Mouse (Mus musculus) CD4-positive helper T cell, adult 2 months (primary cell): ENCODE measurements around the gene Krt90.

Experiments used
- DNase-seq: peaks from one replicate; pipeline ENCODE4 v3.0.0-alpha.2; 2012; ENCODE audit warnings: low read depth, missing footprints, low spot score

The Krt90 gene

GRCm38 (mm10) chr15:101562850-101563249 is at the start of gene Krt90:
Gene Krt90, minus strand, starts transcription at chr15:101562950.
- DNase-seq, result no peak

- DNase-seq, result no peak
These were observed 36.4 kb upstream of the Krt90 start for GRCm38 (mm10) chr15:101599123-101599522.

GRCm38 (mm10) chr15:101588216-101588615 is 25.5 kb upstream of the Krt90 start:
- no peak for DNase-seq

- DNase-seq, result no peak
These were observed 21.7 kb upstream of the Krt90 start for GRCm38 (mm10) chr15:101584456-101584855.

- no peak for DNase-seq
These were observed 20.6 kb upstream of the Krt90 start for GRCm38 (mm10) chr15:101583211-101583965.

GRCm38 (mm10) chr15:101581701-101582100 is 19.0 kb upstream of the Krt90 start:
- no peak for DNase-seq

- DNase-seq, result no peak
These were observed 12.8 kb upstream of the Krt90 start for GRCm38 (mm10) chr15:101575506-101575905.

- DNase-seq, result no peak
These were observed 11.1 kb upstream of the Krt90 start, which contains the start of gene Krt75 for GRCm38 (mm10) chr15:101573796-101574345. Gene Krt75, minus strand, starts transcription at chr15:101573904.

GRCm38 (mm10) chr15:101567780-101568179 is 5.0 kb upstream of the Krt90 start:
- DNase-seq, result no peak

- DNase-seq, result no peak
These were observed 4.6 kb downstream of the Krt90 start for GRCm38 (mm10) chr15:101558034-101558646.

- no peak for DNase-seq
These were observed 9.6 kb downstream of the Krt90 start for GRCm38 (mm10) chr15:101553169-101553568.

GRCm38 (mm10) chr15:101552188-101552587 is 10.6 kb downstream of the Krt90 start:
- no peak for DNase-seq

- DNase-seq, result no peak
These were observed 12.2 kb downstream of the Krt90 start, which contains the start of gene Krt82 for GRCm38 (mm10) chr15:101550567-101550966. Gene Krt82, minus strand, starts transcription at chr15:101550667.

GRCm38 (mm10) chr15:101544478-101544877 is 18.3 kb downstream of the Krt90 start:
- DNase-seq, result no peak

GRCm38 (mm10) chr15:101542543-101542942 is 20.2 kb downstream of the Krt90 start:
- DNase-seq, result no peak

- DNase-seq, result no peak
These were observed 24.2 kb downstream of the Krt90 start for GRCm38 (mm10) chr15:101538580-101538900.

GRCm38 (mm10) chr15:101537864-101538579 is 24.7 kb downstream of the Krt90 start:
- DNase-seq, result no peak

GRCm38 (mm10) chr15:101536054-101536850 is 26.5 kb downstream of the Krt90 start:
- DNase-seq, result no peak

- DNase-seq, result no peak
These were observed 30.0 kb downstream of the Krt90 start, which contains the start of gene Krt84 for GRCm38 (mm10) chr15:101532720-101533119. Gene Krt84, minus strand, starts transcription at chr15:101532820.

- DNase-seq, result no peak
These were observed 40.1 kb downstream of the Krt90 start for GRCm38 (mm10) chr15:101522556-101523232.

GRCm38 (mm10) chr15:101519792-101520191 is 43.0 kb downstream of the Krt90 start:
- DNase-seq, result peak; percentile 37
